Mouse (Mus musculus): Measurements from ENCODE around the gene Ptpn3. TPM values are rescaled to one million over a fixed set of nuclear protein-coding genes. Genes with fewer than 3 reads are reported as not detected.

Ptpn3 gene
- polyA plus RNA-seq, 1 experiment from 2014 or later, result 4.9 TPM

DNA sequence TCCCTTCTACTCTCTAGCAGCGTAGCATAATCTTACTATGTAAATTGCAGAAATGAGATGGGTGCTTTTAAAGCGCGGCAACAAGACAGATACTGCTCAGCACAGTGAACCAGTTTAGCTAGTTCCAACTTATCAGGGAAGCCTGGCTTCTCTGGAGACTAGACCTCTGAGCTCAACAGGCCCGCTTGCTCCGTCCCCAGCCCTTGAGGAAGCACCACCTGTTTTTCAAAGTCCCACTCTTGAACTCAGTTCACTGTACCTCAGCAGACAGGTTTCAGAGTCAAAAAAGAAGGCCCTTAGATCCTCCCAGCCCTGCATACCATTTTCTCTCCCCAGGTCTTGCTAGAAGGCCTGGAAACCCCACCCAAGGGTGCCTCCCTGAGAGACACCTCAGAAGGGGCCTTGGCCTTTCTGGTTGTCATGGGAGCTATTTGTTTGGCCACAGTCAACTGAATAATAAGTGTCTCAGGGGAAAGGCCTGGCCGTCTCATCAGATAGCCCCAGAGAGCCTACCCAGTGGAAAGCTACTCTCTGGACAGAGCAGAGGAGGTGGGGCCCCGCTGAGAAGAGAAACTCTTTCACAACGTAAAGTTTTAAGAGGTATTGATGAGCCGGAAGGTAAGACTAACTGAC lies 136.9 kb downstream of the Ptpn3 start:
- peaks cover 12% of the 10 kb centered on the region; the same call in 1 of the 2 replicates for H3K4me1 ChIP-seq
- ATAC-seq (ENCODE audit: insufficient number of reproducible peaks, low FRiP score, low TSS enrichment, low read depth), result no peak
- H3K27ac ChIP-seq (replicated peaks), result peak overlapping the region; percentile 51; the same call in 1 of the 2 replicates
- no peak overlapping the region for H3K4me3 ChIP-seq (replicated peaks)
- no peaks in the 10 kb centered on the region for H3K27me3 ChIP-seq
- H3K36me3 ChIP-seq, result no peaks in the 10 kb centered on the region
- 74% methylated on average over 9 of the region's 9 CpGs for WGBS
- no peak overlapping the region for H3K4me2 ChIP-seq (replicated peaks)
- H3K9ac ChIP-seq, result no peak overlapping the region
- no peaks in the 10 kb centered on the region for H3K9me3 ChIP-seq (replicated peaks)

- ATAC-seq (ENCODE audit: insufficient number of reproducible peaks, low FRiP score, low TSS enrichment, low read depth), result peak; percentile 39; the same call in 1 of the 2 replicates
- Histone ChIP-seq H3K9me3 (replicated peaks) (no peaks in the 10 kb centered on the region), H3K4me3 (replicated peaks) (no peak overlapping the region), H3K27me3 (no peaks in the 10 kb centered on the region), H3K9ac (no peak overlapping the region), H3K36me3 (no peaks in the 10 kb centered on the region), H3K4me1 (peaks cover 12% of the 10 kb centered on the region; the same call in 1 of the 2 replicates), H3K27ac (replicated peaks) (peak overlapping the region; percentile 66), H3K4me2 (replicated peaks) (no peak overlapping the region)
- WGBS, result 28% methylated on average over 10 of the region's 10 CpGs
These were observed 138.6 kb downstream of the Ptpn3 start for GRCm38 (mm10) chr4:57162789-57163722.

DNA sequence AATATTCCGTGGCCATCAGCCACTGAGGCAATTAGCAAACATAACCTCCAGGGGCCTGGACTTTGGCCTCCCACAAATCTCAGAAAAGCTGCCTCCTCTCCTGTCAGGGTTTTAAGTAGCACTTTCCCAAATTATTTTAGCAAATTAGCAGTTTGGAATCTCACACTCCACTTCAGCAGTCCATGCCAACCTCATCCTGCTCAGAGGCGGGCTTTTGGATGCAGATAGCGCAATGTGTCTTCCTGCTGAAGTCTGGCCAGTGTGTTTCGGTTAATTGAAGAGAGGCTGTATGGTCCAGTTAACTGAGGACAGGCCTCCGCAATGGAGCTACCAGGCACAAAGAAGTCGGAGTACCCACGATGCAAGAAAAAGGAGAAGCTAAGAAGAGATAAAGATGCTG lies 141.1 kb downstream of the Ptpn3 start:
- Histone ChIP-seq H3K27me3 (no peaks in the 10 kb centered on the region), H3K9ac (no peak overlapping the region), H3K9me3 (replicated peaks) (no peaks in the 10 kb centered on the region), H3K4me3 (replicated peaks) (no peak overlapping the region), H3K4me1 (peaks cover 21% of the 10 kb centered on the region; the same call in 1 of the 2 replicates), H3K4me2 (replicated peaks) (no peak overlapping the region), H3K27ac (replicated peaks) (no peak overlapping the region), H3K36me3 (no peaks in the 10 kb centered on the region)
- no peak for ATAC-seq (ENCODE audit: insufficient number of reproducible peaks, low FRiP score, low TSS enrichment, low read depth)
- 81% methylated on average over 7 of the region's 7 CpGs for WGBS

DNA sequence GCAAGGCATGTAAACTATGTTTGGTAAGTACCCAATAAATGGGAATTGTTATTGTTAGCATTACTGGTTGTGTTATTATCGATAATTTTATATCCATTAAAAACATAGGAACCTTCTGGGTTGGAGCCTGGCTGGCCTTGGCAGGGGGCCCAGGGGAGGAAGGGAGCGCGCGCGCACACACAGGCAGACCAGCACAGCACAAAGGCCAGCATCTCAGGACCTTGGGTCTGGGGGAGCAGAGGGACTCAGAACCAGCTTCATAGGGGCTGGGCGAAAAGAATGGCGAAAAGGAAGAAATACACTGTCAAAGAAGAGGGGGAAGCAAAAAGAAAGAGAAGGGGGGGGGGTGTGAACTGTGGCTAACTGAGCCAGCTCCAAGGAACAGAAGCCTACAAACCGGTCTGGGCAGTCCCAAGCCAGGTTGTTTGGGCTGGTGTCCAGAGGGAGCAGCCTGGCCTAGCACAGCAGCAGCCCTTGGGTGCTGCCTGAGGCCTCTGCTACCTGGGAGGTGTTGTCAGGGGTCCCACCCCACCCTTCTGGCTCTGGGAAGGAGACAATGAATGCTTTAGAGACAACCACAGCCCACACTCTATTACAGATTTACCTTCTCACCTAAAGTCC lies 145.0 kb downstream of the Ptpn3 start:
- H3K4me1 ChIP-seq, result peaks cover 29% of the 10 kb centered on the region
- no peak overlapping the region for H3K9ac ChIP-seq
- no peaks in the 10 kb centered on the region for H3K36me3 ChIP-seq
- peak overlapping the region; percentile 73 for H3K27ac ChIP-seq (replicated peaks)
- H3K9me3 ChIP-seq (replicated peaks), result no peaks in the 10 kb centered on the region
- H3K4me3 ChIP-seq (replicated peaks), result no peak overlapping the region
- 81% methylated on average over 8 of the region's 8 CpGs for WGBS
- peak; percentile 39; the same call in 1 of the 2 replicates for ATAC-seq (ENCODE audit: insufficient number of reproducible peaks, low FRiP score, low TSS enrichment, low read depth)
- H3K4me2 ChIP-seq (replicated peaks), result no peak overlapping the region
- H3K27me3 ChIP-seq, result no peaks in the 10 kb centered on the region

GRCm38 (mm10) chr4:57153838-57154237 lies 147.8 kb downstream of the Ptpn3 start:
- no peaks in the 10 kb centered on the region for H3K36me3 ChIP-seq
- no peak for ATAC-seq (ENCODE audit: insufficient number of reproducible peaks, low FRiP score, low TSS enrichment, low read depth)
- H3K9me3 ChIP-seq (replicated peaks), result no peaks in the 10 kb centered on the region
- peak overlapping the region; percentile 89 for H3K27ac ChIP-seq (replicated peaks)
- H3K4me3 ChIP-seq (replicated peaks), result peak overlapping the region; percentile 9; the same call in 1 of the 2 replicates
- H3K4me1 ChIP-seq, result peaks cover 29% of the 10 kb centered on the region
- no peak overlapping the region for H3K9ac ChIP-seq
- H3K27me3 ChIP-seq, result no peaks in the 10 kb centered on the region
- 25% methylated on average over 8 of the region's 8 CpGs for WGBS
- H3K4me2 ChIP-seq (replicated peaks), result peak overlapping the region; percentile 35

DNA sequence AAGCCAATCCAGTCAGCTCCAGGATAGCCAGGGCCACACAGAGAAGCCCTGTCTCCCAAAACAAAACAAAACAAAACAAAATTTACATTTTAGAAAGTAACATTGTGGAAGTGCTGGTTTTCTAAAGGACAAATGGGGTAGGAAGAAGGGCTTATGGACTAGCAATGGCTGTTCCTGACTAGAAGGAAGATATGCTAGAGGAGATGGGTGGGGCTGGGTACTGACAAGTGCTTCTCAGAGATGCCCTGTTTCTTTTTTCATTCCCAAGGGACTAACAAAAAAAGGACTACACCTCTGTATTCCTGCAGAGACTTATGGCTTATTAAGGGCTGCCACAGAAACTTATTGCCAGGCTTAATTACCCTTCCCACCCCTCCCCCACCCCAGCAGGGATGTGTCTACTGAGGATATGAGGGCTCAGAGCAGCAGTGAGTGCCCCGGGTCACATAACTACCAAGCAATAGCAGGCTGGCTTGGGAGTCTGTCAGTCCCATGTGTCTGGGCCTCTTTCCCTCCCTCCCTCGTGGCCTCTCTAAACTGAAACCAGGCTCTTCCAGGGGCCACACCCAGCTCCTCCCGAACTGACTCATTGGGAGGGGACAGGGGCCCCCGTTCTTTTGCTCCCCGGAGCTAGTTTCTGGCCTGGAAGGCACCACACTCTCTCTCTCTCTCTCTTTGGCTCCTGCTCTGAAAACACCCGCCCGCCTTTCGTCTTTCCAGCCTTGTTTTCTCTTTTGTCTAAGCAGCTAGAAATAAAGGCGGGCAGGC lies 148.4 kb downstream of the Ptpn3 start:
- peak; percentile 85 for ATAC-seq (ENCODE audit: insufficient number of reproducible peaks, low FRiP score, low TSS enrichment, low read depth)
- WGBS, result 6% methylated on average over 9 of the region's 9 CpGs
- H3K9me3 ChIP-seq (replicated peaks), result no peaks in the 10 kb centered on the region
- peaks cover 29% of the 10 kb centered on the region for H3K4me1 ChIP-seq
- no peaks in the 10 kb centered on the region for H3K27me3 ChIP-seq
- H3K27ac ChIP-seq (replicated peaks), result peak overlapping the region; percentile 89
- H3K4me3 ChIP-seq (replicated peaks), result peak overlapping the region; percentile 9; the same call in 1 of the 2 replicates
- peak overlapping the region; percentile 35 for H3K4me2 ChIP-seq (replicated peaks)
- no peak overlapping the region for H3K9ac ChIP-seq
- no peaks in the 10 kb centered on the region for H3K36me3 ChIP-seq

DNA sequence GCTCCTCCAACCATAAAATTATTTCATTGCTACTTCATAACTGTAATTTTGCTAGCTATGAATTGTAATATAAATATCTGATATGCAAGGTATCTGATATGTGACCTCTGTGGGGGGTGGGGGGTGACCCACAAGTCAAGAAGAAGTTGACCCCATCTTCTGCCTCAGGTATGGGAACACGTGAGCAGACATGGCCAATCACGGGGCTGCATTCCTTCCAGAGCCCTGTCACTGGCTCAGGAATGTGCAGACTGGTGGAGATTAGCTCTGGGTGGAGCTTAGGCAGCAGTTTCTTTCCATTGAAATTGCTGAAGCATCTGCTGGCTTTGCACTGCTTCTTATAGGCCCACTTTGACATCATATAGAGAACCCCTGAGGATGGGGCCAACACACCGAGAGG lies 153.5 kb downstream of the Ptpn3 start:
- no peaks in the 10 kb centered on the region for H3K36me3 ChIP-seq
- WGBS, result 50% methylated on average over 3 of the region's 3 CpGs
- peaks cover 7% of the 10 kb centered on the region; the same call in 1 of the 2 replicates for H3K27me3 ChIP-seq
- no peak for ATAC-seq (ENCODE audit: insufficient number of reproducible peaks, low FRiP score, low TSS enrichment, low read depth)
- H3K27ac ChIP-seq (replicated peaks), result no peak overlapping the region
- no peaks in the 10 kb centered on the region for H3K9me3 ChIP-seq (replicated peaks)
- no peak overlapping the region for H3K9ac ChIP-seq
- H3K4me3 ChIP-seq (replicated peaks), result no peak overlapping the region
- peaks cover 7% of the 10 kb centered on the region for H3K4me1 ChIP-seq
- no peak overlapping the region for H3K4me2 ChIP-seq (replicated peaks)

DNA sequence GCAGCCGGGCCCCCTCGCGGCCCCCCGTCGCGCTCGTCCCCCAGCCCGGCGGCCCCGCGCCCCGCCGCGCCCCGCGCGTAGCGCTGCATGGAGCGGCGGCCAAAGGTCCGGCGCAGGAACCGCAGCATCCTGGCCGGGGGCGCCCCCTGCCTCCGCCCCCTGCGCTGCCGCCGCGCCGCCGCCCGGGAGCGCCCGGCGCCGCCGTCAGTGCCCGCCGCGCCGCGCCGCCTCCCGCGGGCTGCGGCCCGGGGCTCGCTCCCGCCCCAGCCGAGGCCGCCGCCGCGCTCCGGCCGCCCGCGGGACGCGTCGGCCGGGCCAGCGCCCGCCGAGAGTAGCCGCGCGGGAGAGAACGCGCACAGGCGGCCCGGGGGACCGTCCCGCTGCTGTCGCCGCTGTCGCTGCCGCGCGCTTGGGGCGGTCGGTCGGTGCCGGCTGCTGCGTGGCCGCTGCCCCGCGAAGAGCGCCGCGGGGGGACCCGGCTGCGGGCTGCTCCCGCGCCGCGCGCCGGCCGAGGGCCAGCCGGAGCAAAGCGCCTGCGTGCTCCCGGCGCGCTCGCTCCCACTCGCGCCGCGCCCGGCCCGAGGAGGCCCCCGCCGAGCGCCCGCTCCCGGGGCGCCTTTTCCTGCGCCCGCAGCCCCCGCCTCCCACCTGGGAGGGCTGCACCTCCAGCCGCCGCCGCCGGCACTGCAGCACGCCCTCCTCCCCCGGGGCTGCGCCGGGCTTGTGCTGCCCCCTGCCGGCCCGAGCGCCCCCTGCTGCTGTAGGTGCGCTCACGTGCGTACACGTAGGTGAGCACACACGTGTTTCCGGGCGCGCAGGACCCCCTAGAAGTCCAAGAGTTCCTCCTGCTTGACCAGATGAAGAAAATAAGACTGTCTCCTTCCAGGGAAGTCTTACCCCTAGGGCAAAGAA lies 158.4 kb downstream of the Ptpn3 start, which contains the start of gene Epb41l4b:
Gene Epb41l4b, minus strand, starts transcription at position 412 of the 912 bp plus-strand sequence.
- H3K27ac ChIP-seq (replicated peaks), result peak within 1 kb of the TSS; percentile 74; the same call in 1 of the 2 replicates
- peaks cover 37% of the 10 kb centered on the region for H3K4me1 ChIP-seq
- peak; percentile 88 for ATAC-seq (ENCODE audit: insufficient number of reproducible peaks, low FRiP score, low TSS enrichment, low read depth)
- H3K4me3 ChIP-seq (replicated peaks), result peak within 1 kb of the TSS; percentile 67
- peak within 1 kb of the TSS; percentile 70 for H3K9ac ChIP-seq
- under 1% methylated on average over 103 of the region's 142 CpGs for WGBS
- no peaks in the 10 kb centered on the region for H3K36me3 ChIP-seq
- no peaks in the 10 kb centered on the region for H3K9me3 ChIP-seq (replicated peaks)
- peak within 1 kb of the TSS; percentile 89 for H3K4me2 ChIP-seq (replicated peaks)
- H3K27me3 ChIP-seq, result peaks cover 22% of the 10 kb centered on the region

DNA sequence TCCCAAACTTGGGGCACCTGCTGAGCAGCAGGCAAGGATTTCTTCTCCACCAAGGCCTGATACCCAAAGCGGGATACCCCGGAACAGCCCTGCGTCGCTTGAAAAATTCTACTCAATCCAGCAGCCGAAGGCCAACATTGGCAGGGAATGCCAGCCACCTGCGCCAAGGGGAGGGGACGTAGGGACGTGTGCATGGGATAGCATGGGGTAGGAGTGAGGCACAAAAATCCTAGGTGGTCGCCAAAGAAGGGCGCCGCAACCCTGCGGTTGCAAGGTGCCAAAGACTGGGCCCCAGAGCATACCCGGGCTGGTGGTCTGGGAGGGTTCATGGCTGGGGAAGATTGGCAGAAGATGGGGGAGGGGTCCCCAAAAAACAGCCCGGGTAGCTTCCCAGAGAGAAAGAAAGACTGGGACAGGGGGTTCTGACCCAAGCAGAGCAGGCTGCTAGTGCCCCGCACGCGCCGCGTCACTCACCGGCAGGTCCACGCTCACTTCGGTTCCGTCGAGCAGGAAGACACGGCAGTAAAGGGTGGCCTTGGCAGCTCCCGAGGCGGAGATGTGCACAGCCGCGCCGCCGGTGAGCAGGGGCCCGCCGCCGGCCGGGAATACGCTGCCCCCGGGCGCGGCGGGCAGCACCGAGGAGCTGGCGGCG lies 159.1 kb downstream of the Ptpn3 start:
- H3K9me3 ChIP-seq (replicated peaks), result no peaks in the 10 kb centered on the region
- no peak overlapping the region for H3K27ac ChIP-seq (replicated peaks)
- H3K27me3 ChIP-seq, result peaks cover 22% of the 10 kb centered on the region
- H3K36me3 ChIP-seq, result no peaks in the 10 kb centered on the region
- H3K4me3 ChIP-seq (replicated peaks), result peak overlapping the region; percentile 67
- peak overlapping the region; percentile 89 for H3K4me2 ChIP-seq (replicated peaks)
- peaks cover 44% of the 10 kb centered on the region for H3K4me1 ChIP-seq
- peak overlapping the region; percentile 70 for H3K9ac ChIP-seq
- ATAC-seq (ENCODE audit: insufficient number of reproducible peaks, low FRiP score, low TSS enrichment, low read depth), result no peak
- WGBS, result 1% methylated on average over 36 of the region's 43 CpGs
